ENCODE assay signal across 22 mouse cellular contexts in genomic region chr13:42064257-42064656, GRCm38 (mm10). TPM values are rescaled to one million over a fixed set of nuclear protein-coding genes. Genes with fewer than 3 reads are reported as not detected.
DNase-seq lines count a peak whose midpoint lies in the region; ATAC-seq lines count a peak whose summit lies in the region.
"Had no signal": no experiment of that assay in that cellular context is flagged by ENCODE, and none has a peak within 500 bp of the region (broad histone marks: within the 10 kb centered on the region; RNA-seq: fewer than 3 reads in every experiment).

No protein-coding gene starts in this region.

- no peaks in the 10 kb centered on the region for H3K27me3 ChIP-seq in liver, embryonic 15.5 days
- H3K27me3 ChIP-seq in limb, embryonic 10.5 days (ENCODE audit: low read depth, poor library complexity, severe bottlenecking) = no peaks in the 10 kb centered on the region
- H3K27me3 ChIP-seq: forebrain, embryonic 15.5 days; hindbrain, embryonic 15.5 days; limb, embryonic 12.5 days; midbrain, embryonic 15.5 days; Patski had no signal

- H3K27ac ChIP-seq in liver, embryonic 15.5 days (replicated peaks) = peak overlapping the region; percentile 54
- H3K27ac ChIP-seq in limb, embryonic 10.5 days = no peak overlapping the region
- H3K27ac ChIP-seq: embryonic facial prominence, embryonic 10.5 days; forebrain, embryonic 15.5 days; hindbrain, embryonic 15.5 days; left cerebral cortex, adult 2 months; limb, embryonic 12.5 days; midbrain, embryonic 15.5 days had no signal

- peaks cover 31% of the 10 kb centered on the region for H3K4me1 ChIP-seq in liver, embryonic 15.5 days (replicated peaks)
- H3K4me1 ChIP-seq in limb, embryonic 10.5 days = peaks cover 6% of the 10 kb centered on the region; the same call in 1 of the 2 replicates
- H3K4me1 ChIP-seq: forebrain, embryonic 15.5 days; hindbrain, embryonic 15.5 days; limb, embryonic 12.5 days; midbrain, embryonic 15.5 days had no signal

- H3K9me3 ChIP-seq in liver, embryonic 15.5 days (replicated peaks) = no peaks in the 10 kb centered on the region
- no peaks in the 10 kb centered on the region for H3K9me3 ChIP-seq in limb, embryonic 10.5 days (replicated peaks)
- H3K9me3 ChIP-seq: embryonic facial prominence, embryonic 10.5 days; forebrain, embryonic 15.5 days; hindbrain, embryonic 15.5 days; limb, embryonic 12.5 days; midbrain, embryonic 15.5 days had no signal

- no peak overlapping the region for H3K9ac ChIP-seq in liver, embryonic 15.5 days
- H3K9ac ChIP-seq: forebrain, embryonic 15.5 days; hindbrain, embryonic 15.5 days; limb, embryonic 12.5 days; midbrain, embryonic 15.5 days had no signal

- ATAC-seq in erythroblast, adult 5-6 weeks (replicated peaks; ENCODE audit: low FRiP score, poor library complexity, severe bottlenecking) = peak; percentile 82
- ATAC-seq in liver, embryonic 15.5 days (ENCODE audit: insufficient read depth) = peak; percentile 85
- ATAC-seq in megakaryocyte progenitor cell, adult 5-6 weeks (replicated peaks; ENCODE audit: poor library complexity) = peak; percentile 92
- ATAC-seq: activated CD4-positive, CD25-positive, alpha-beta regulatory T cell, adult 4 months; forebrain, embryonic 15.5 days; midbrain, embryonic 15.5 days; Patski had no signal

- no peak overlapping the region for H3K4me2 ChIP-seq in liver, embryonic 15.5 days
- H3K4me2 ChIP-seq: forebrain, embryonic 15.5 days; hindbrain, embryonic 15.5 days; limb, embryonic 12.5 days; midbrain, embryonic 15.5 days had no signal

- DNase-seq in lung, adult 18-20 months = peak; percentile 64 to 74
- DNase-seq in lung, postnatal 10 days = no peak
- no peak for DNase-seq in limb, embryonic 10.5 days (ENCODE audit: low spot score)
- DNase-seq in retina, postnatal 1 day = no peak
- no peak for DNase-seq in gastrocnemius, postnatal 4 days (ENCODE audit: low spot score in 2 of 2)
- DNase-seq: B cell, adult 2 months; cerebellum, postnatal 36 days; heart, postnatal 14 days; kidney, adult 11 months; kidney, postnatal 14 days had no signal

- peaks cover 17% of the 10 kb centered on the region; the same call in 1 of the 2 replicates for H3K36me3 ChIP-seq in liver, embryonic 15.5 days (replicated peaks)
- peaks cover 63% of the 10 kb centered on the region for H3K36me3 ChIP-seq in limb, embryonic 10.5 days

- no peak overlapping the region for H3K4me3 ChIP-seq in liver, embryonic 15.5 days (replicated peaks)
- H3K4me3 ChIP-seq in limb, embryonic 10.5 days = no peak overlapping the region
- H3K4me3 ChIP-seq: embryonic facial prominence, embryonic 10.5 days; erythroblast, embryonic 14.5 days; forebrain, embryonic 15.5 days; hindbrain, embryonic 15.5 days; left cerebral cortex, adult 2 months; limb, embryonic 12.5 days; midbrain, embryonic 15.5 days had no signal

RNA-seq across cellular contexts. Expression of gene Hivep1, which starts 12.4 kb away (rescaled TPM):
- total RNA-seq in erythroblast, adult 5-6 weeks (2015; ENCODE audit: low replicate concordance) = 6.0 and 29.9 TPM in 2 replicates
- total RNA-seq in erythroblast, adult 5-6 weeks (2017; ENCODE audit: low replicate concordance) = 3.6 and 11.8 TPM in 2 replicates
- polyA plus RNA-seq in liver, embryonic 15.5 days (2015; fragmentation: Nextera tagmentation; extraction: Ambion mirVana) = 2.0 and 2.8 TPM in 2 replicates
- total RNA-seq in megakaryocyte progenitor cell, adult 5-6 weeks (2015) = 36.8 and 40.9 TPM in 2 replicates
- 10.8 and 13.8 TPM in 2 replicates for total RNA-seq in megakaryocyte progenitor cell, adult 5-6 weeks (2017)
- 7.1 and 9.4 TPM in 2 replicates for polyA plus RNA-seq in limb, embryonic 10.5 days (2016; fragmentation: Nextera tagmentation; extraction: Ambion mirVana)
- 10 to 100 TPM; 23.3 to 24.8 TPM for total RNA-seq in gastrocnemius, postnatal 4 days (2021)

Comparison
In these comparisons a context has a peak if more than half of its experiments do, and no peak if none do; other contexts are left out.
1. DNase-seq: peak in lung, adult 18-20 months (2 of 2); none in lung, postnatal 10 days (single experiment), limb, embryonic 10.5 days (single experiment), retina, postnatal 1 day (single experiment) and gastrocnemius, postnatal 4 days (0 of 2).
2. Peak in every context shown above with its lines, with median percentiles within 50 percentile points of each other: ATAC-seq.